Mouse (Mus musculus): ENCODE data around the gene Gm13030. TPM values are rescaled to one million over a fixed set of nuclear protein-coding genes. Genes with fewer than 3 reads are reported as not detected.
"Not testable (repeated sequence)": the region's sequence is repeated elsewhere in the genome, so short reads cannot be mapped to it uniquely, and the experiment has no call there.

Gm13030 gene
- polyA plus RNA-seq, 1 experiment = not detected

GRCm38 (mm10) chr4:138824660-138825059 is 49.1 kb downstream of the Gm13030 start:
- no peak overlapping the region for H3K4me2 ChIP-seq (ENCODE audit: low read depth)
- H3K79me2 ChIP-seq (ENCODE audit: control insufficient read depth, insufficient read depth) = no peaks in the 10 kb centered on the region
- TF ChIP-seq SRF (IDR thresholded peaks at IDR 0.05; ENCODE audit: control insufficient read depth, insufficient read length, low read depth) (no peak), CEBPB (IDR thresholded peaks at IDR 0.05; ENCODE audit: insufficient read depth, poor library complexity, severe bottlenecking) (no peak), E2F4 (IDR thresholded peaks at IDR 0.05; ENCODE audit: insufficient read depth) (no peak), POLR2A (IDR thresholded peaks at IDR 0.05; ENCODE audit: insufficient read length, low read depth) (no peak), REST (IDR thresholded peaks at IDR 0.05; ENCODE audit: insufficient read depth, insufficient read length) (no peak), MYOG (IDR thresholded peaks at IDR 0.05; ENCODE audit: control insufficient read depth in 1 of 3, insufficient read depth in 1 of 3, insufficient read length in 2 of 3, low read depth in 2 of 3) (no peak), TCF12 (IDR thresholded peaks at IDR 0.05; ENCODE audit: insufficient read depth, poor library complexity, severe bottlenecking) (no peak), TCF3 (IDR thresholded peaks at IDR 0.05; ENCODE audit: insufficient read length, low read depth) (no peak)
- no peaks in the 10 kb centered on the region for H3K36me3 ChIP-seq (ENCODE audit: control insufficient read depth, insufficient read depth)
- peaks cover 3% of the 10 kb centered on the region for H3K27me3 ChIP-seq (ENCODE audit: control insufficient read depth, insufficient read depth, insufficient read length)
- H3K4me3 ChIP-seq = no peak overlapping the region
- no peak overlapping the region for H3ac ChIP-seq (ENCODE audit: control insufficient read depth, insufficient read length)

GRCm38 (mm10) chr4:138824161-138824560 is 49.6 kb downstream of the Gm13030 start:
- not testable (repeated sequence) for H3K79me2 ChIP-seq (ENCODE audit: control insufficient read depth, insufficient read depth); H3K36me3 ChIP-seq (ENCODE audit: control insufficient read depth, insufficient read depth); H3K4me2 ChIP-seq (ENCODE audit: low read depth); H3K27me3 ChIP-seq (ENCODE audit: control insufficient read depth, insufficient read depth, insufficient read length); H3ac ChIP-seq (ENCODE audit: control insufficient read depth, insufficient read length); H3K4me3 ChIP-seq

GRCm38 (mm10) chr4:138821036-138821435 is 52.7 kb downstream of the Gm13030 start:
- Histone ChIP-seq H3K36me3 (ENCODE audit: control insufficient read depth, insufficient read depth) (no peaks in the 10 kb centered on the region), H3ac (ENCODE audit: control insufficient read depth, insufficient read length) (no peak overlapping the region), H3K27me3 (ENCODE audit: control insufficient read depth, insufficient read depth, insufficient read length) (no peaks in the 10 kb centered on the region), H3K4me3 (no peak overlapping the region), H3K4me2 (ENCODE audit: low read depth) (no peak overlapping the region), H3K79me2 (ENCODE audit: control insufficient read depth, insufficient read depth) (no peaks in the 10 kb centered on the region)
- no peak for TF ChIP-seq CEBPB (IDR thresholded peaks at IDR 0.05; ENCODE audit: insufficient read depth, poor library complexity, severe bottlenecking)

Other genes with a start within 250 kb of the Gm13030 start
- gene Vwa5b1, start 238.1 kb downstream of the Gm13030 start, polyA plus RNA-seq (2012; fragmentation: generic; extraction: Trizol) = not detected
- gene Pla2g2c, start 149.2 kb downstream of the Gm13030 start, polyA plus RNA-seq (2012; fragmentation: generic; extraction: Trizol) = not detected
- gene Ubxn10, start 136.8 kb downstream of the Gm13030 start, polyA plus RNA-seq (2012; fragmentation: generic; extraction: Trizol) = not detected
- gene Pla2g2f, start 116.3 kb downstream of the Gm13030 start, polyA plus RNA-seq (2012; fragmentation: generic; extraction: Trizol) = not detected
- gene Pla2g2d, start 98.2 kb downstream of the Gm13030 start, polyA plus RNA-seq (2012; fragmentation: generic; extraction: Trizol) = 0.05 TPM
- 0.10 TPM for gene Pla2g5, start 10.5 kb downstream of the Gm13030 start, polyA plus RNA-seq (2012; fragmentation: generic; extraction: Trizol)
- gene Pla2g2e, start 4.0 kb upstream of the Gm13030 start, polyA plus RNA-seq (2012; fragmentation: generic; extraction: Trizol) = 20.4 TPM
- gene Otud3, start 40.0 kb upstream of the Gm13030 start, polyA plus RNA-seq (2012; fragmentation: generic; extraction: Trizol) = 12.5 TPM
- gene Rnf186, start 93.1 kb upstream of the Gm13030 start, polyA plus RNA-seq (2012; fragmentation: generic; extraction: Trizol) = not detected
- 3.8 TPM for gene Tmco4, start 98.9 kb upstream of the Gm13030 start, polyA plus RNA-seq (2012; fragmentation: generic; extraction: Trizol)
- gene Htr6, start 201.6 kb upstream of the Gm13030 start, polyA plus RNA-seq (2012; fragmentation: generic; extraction: Trizol) = 0.08 TPM
- 42.2 TPM for gene Nbl1, start 219.0 kb upstream of the Gm13030 start, polyA plus RNA-seq (2012; fragmentation: generic; extraction: Trizol)